Mouse (Mus musculus) urinary bladder, adult 2 months (tissue): ENCODE results near the gene Cnot6l. TPM values are rescaled to one million over a fixed set of nuclear protein-coding genes. Genes with fewer than 3 reads are reported as not detected.

Experiments used
- polyA plus RNA-seq: library from polyadenylated mRNA; depleted of rRNA; stranded (reverse); fragments of >200 nt; gene quantifications from 2 replicates; pipeline ENCODE4 v1.2.3, GENCODE M21; 2012; rRNA removed

Cnot6l gene
- polyA plus RNA-seq, 1 experiment, result 11.3 TPM

Other genes starting within 250 kb of the Cnot6l start
- 2.7 and 3.3 TPM in 2 replicates for gene Cxcl13, start 207.2 kb downstream of the Cnot6l start, polyA plus RNA-seq
- 10.4 and 11.5 TPM in 2 replicates for gene Mrpl1, start 45.3 kb upstream of the Cnot6l start, polyA plus RNA-seq
- gene Fras1, start 209.8 kb upstream of the Cnot6l start, polyA plus RNA-seq, result 3.0 and 3.3 TPM in 2 replicates